Mouse (Mus musculus) activated CD4-positive, CD25-positive, alpha-beta regulatory T cell (primary cell): ENCODE measurements around the gene Kank3. TPM values are rescaled to one million over a fixed set of nuclear protein-coding genes. Genes with fewer than 3 reads are reported as not detected.

Experiments
- polyA plus RNA-seq, 2 experiments: library from polyadenylated mRNA; unstranded; fragments of 100-300 nt; shearing (Covaris generic); gene quantifications; one replicate each; pipeline ENCODE4 v1.2.1; 2017

Gene Kank3
- polyA plus RNA-seq: 1 to 10 TPM; 5.5 to 8.4 TPM

GRCm38 (mm10) chr17:33810334-33811141 lies at the start of gene Kank3:
Gene Kank3, plus strand, starts transcription at chr17:33810519.

GRCm38 (mm10) chr17:33781124-33781977 lies 29.0 kb upstream of the Kank3 start, which contains the start of gene Angptl4:
Gene Angptl4, minus strand, starts transcription at chr17:33781830.

GRCm38 (mm10) chr17:33824084-33824996 lies 14.0 kb downstream of the Kank3 start, which contains the start of the genes Rps28 and Ndufa7:
Gene Rps28, minus strand, starts transcription at chr17:33824562.
Gene Ndufa7, plus strand, starts transcription at chr17:33824572.

GRCm38 (mm10) chr17:33842966-33843795 lies 32.9 kb downstream of the Kank3 start, which contains the start of gene Cd320:
Gene Cd320, plus strand, starts transcription at chr17:33843091.

Other genes starting within 250 kb of the Kank3 start
- gene Zfp414, start 181.4 kb upstream of the Kank3 start, polyA plus RNA-seq: 10 to 100 TPM; 63.4 to 90.3 TPM
- 1 to 10 TPM in 1 of 2 experiments, under 1 TPM in 1; 0.37 to 1.2 TPM for gene Pram1, start 172.5 kb upstream of the Kank3 start, polyA plus RNA-seq
- gene Hnrnpm, start 123.7 kb upstream of the Kank3 start, polyA plus RNA-seq: 100 to 1,000 TPM; 292 to 345 TPM
- gene March2, start 91.8 kb upstream of the Kank3 start, polyA plus RNA-seq: 100 to 1,000 TPM; 115 to 135 TPM
- 100 to 1,000 TPM; 257 to 293 TPM for gene Rab11b, start 50.0 kb upstream of the Kank3 start, polyA plus RNA-seq
- gene Angptl4, start 28.7 kb upstream of the Kank3 start, polyA plus RNA-seq: 1 to 10 TPM; 2.2 to 9.0 TPM
- gene Rps28, start 14.0 kb downstream of the Kank3 start, polyA plus RNA-seq: 1,000 to 10,000 TPM in 1 of 2 experiments, 100 to 1,000 TPM in 1; 711 to 1,323 TPM
- gene Ndufa7, start 14.1 kb downstream of the Kank3 start, polyA plus RNA-seq: 100 to 1,000 TPM; 336 to 377 TPM
- gene Cd320, start 32.6 kb downstream of the Kank3 start, polyA plus RNA-seq: 10 to 100 TPM; 10.3 to 32.6 TPM
- gene Gm7029, start 63.3 kb downstream of the Kank3 start, polyA plus RNA-seq: not detected
- 10 to 100 TPM in 1 of 2 experiments, 1 to 10 TPM in 1; 5.4 to 10.0 TPM for gene Kifc1, start 80.1 kb downstream of the Kank3 start, polyA plus RNA-seq
- gene Platr17, start 94.6 kb downstream of the Kank3 start, polyA plus RNA-seq: 1 to 10 TPM; 3.2 to 8.3 TPM
- 100 to 1,000 TPM; 126 to 129 TPM for gene Daxx, start 98.9 kb downstream of the Kank3 start, polyA plus RNA-seq
- 100 to 1,000 TPM; 650 to 721 TPM for gene Tapbp, start 105.4 kb downstream of the Kank3 start, polyA plus RNA-seq
- gene Zbtb22, start 105.4 kb downstream of the Kank3 start, polyA plus RNA-seq: 10 to 100 TPM; 18.2 to 18.6 TPM
- 100 to 1,000 TPM; 109 to 112 TPM for gene Rgl2, start 119.0 kb downstream of the Kank3 start, polyA plus RNA-seq
- gene Pfdn6, start 129.8 kb downstream of the Kank3 start, polyA plus RNA-seq: 100 to 1,000 TPM; 145 to 156 TPM
- 10 to 100 TPM; 46.5 to 72.2 TPM for gene Wdr46, start 130.1 kb downstream of the Kank3 start, polyA plus RNA-seq
- 10 to 100 TPM; 37.5 to 47.5 TPM for gene B3galt4, start 141.0 kb downstream of the Kank3 start, polyA plus RNA-seq
- 10 to 100 TPM; 61.1 to 66.8 TPM for gene Vps52, start 145.3 kb downstream of the Kank3 start, polyA plus RNA-seq
- gene Rps18, start 145.5 kb downstream of the Kank3 start, polyA plus RNA-seq: 1,000 to 10,000 TPM; 1,636 to 3,186 TPM
- gene H2-K1, start 189.8 kb downstream of the Kank3 start, polyA plus RNA-seq: over 10,000 TPM; 11,900 to 12,872 TPM
- gene Ring1, start 214.2 kb downstream of the Kank3 start, polyA plus RNA-seq: 10 to 100 TPM; 27.7 to 36.2 TPM
- 100 to 1,000 TPM; 183 to 346 TPM for gene H2-Ke6, start 217.5 kb downstream of the Kank3 start, polyA plus RNA-seq
- gene Slc39a7, start 221.2 kb downstream of the Kank3 start, polyA plus RNA-seq: 10 to 100 TPM; 80.0 to 90.9 TPM
- 10 to 100 TPM; 43.3 to 60.3 TPM for gene Rxrb, start 221.3 kb downstream of the Kank3 start, polyA plus RNA-seq
- 1 to 10 TPM in 1 of 2 experiments, under 1 TPM in 1; 0.86 to 1.7 TPM for gene Col11a2, start 228.9 kb downstream of the Kank3 start, polyA plus RNA-seq